Mouse (Mus musculus): Measurements from ENCODE around the gene Tor4a. TPM values are rescaled to one million over a fixed set of nuclear protein-coding genes. Genes with fewer than 3 reads are reported as not detected.
A peak's percentile ranks its signal among the peaks of the same experiment; 100 is the strongest.

Gene Tor4a
- polyA plus RNA-seq, 1 experiment from 2014 or later, result 6.0 TPM

DNA sequence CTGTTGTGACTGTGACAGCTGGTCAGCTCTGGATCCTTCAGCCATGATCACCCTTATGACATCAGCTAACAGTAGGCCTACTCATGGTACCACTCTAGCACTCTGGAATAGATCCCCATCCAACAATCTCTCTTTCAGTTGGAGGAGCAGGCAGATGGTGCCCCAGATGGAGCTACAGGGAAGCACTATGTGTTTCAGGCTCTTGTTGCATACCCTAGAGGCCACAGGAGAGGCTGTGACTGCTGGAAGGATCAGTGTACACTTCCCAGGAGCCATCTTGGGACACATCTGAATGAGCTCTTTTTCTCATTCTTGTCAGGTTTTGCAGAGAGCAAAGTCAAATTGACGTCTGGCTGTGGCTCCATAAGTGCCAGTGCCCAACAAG lies 24.9 kb downstream of the Tor4a start:
- Histone ChIP-seq H3K27me3 (ENCODE audit: insufficient read depth, low read length) (no peaks in the 10 kb centered on the region), H3K4me2 (ENCODE audit: low read depth, low read length) (no peak overlapping the region), H3K27ac (ENCODE audit: low read depth) (no peak overlapping the region), H3K36me3 (replicated peaks; ENCODE audit: insufficient read depth, low read length) (no peaks in the 10 kb centered on the region), H3K9ac (replicated peaks) (no peak overlapping the region), H3K4me3 (ENCODE audit: low read depth, low read length) (no peak overlapping the region), H3K9me3 (ENCODE audit: low read length) (no peaks in the 10 kb centered on the region), H3K4me1 (ENCODE audit: insufficient read depth) (peaks cover 55% of the 10 kb centered on the region)
- DNase-seq, result no peak
- ATAC-seq, result no peak
- WGBS (ENCODE audit: insufficient replicate concordance), result 83% methylated on average over 1 of the region's 1 CpGs
- TF ChIP-seq CTCF (IDR thresholded peaks at IDR 0.05; ENCODE audit: low read depth) (no peak), EP300 (IDR thresholded peaks at IDR 0.05; ENCODE audit: low read depth) (no peak)

DNA sequence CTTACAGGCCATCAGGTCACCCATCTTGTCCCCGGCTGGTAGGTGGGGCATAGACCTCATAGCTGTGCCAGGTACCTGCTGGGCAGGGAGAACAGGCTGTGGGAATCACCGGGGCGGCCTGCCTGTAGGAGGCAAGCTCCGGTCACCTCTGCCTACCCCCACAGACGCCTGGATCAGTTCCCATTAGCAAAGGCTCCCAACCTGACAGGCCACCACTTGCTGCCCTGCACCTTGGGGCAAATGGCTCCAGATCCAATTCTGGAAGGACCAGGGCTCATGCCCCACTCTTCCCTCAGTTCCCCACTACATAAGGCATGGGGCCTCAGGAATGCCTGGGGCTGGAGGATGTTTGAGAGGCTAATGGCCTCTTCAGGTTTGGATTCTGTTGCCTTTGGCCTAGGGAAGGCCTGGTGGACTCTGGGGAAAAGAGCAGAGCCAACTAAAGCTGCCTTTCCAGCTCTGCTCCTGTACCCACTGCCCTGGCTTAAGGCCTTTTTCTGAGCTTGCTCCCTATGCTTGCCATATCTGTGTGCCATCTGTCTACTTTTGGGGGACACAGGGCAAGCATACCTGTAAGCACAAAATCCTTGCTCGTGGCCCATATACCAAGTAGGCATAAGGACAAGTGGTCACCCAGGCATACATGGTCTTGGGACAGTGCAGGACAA lies 25.5 kb downstream of the Tor4a start:
- peaks cover 55% of the 10 kb centered on the region for H3K4me1 ChIP-seq (ENCODE audit: insufficient read depth)

DNA sequence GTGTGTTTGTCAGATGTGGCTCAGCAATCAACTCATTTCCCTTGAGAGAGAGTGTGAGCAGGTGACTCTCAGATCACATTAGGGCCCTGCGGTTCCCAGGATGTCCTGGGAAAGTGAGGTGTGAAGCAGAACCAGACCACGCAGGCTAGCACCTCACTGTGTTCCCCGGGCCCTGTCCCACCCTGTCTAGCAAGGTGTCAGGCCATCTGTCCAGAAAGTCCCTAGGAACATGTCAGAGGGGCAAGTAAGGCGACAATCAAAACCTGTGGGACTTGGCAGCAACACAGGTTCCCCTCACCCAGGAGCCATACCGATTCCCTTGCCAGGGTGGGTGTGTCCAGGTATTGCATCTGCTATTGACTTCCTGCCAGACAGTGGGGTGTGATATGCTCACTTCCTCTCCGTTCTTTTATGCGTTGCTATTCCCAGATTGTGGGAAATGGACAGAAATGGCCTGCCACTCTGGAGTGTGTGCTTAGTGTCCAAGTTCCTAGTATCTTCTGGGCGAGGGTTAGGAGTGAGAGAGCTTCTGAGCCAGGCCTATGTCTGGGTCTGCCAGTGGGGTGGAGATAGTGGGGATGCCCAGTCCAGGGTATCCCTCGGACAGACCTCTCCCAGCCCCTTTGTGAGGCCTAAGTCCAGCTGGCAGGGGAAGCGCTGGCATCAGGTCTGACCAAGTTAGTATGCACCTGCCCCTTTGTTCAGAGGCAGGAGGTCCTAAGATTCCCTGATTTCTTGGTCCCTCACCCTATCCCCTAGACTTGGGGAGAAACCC lies 26.2 kb downstream of the Tor4a start:
- TF ChIP-seq CTCF (IDR thresholded peaks at IDR 0.05; ENCODE audit: low read depth) (no peak), EP300 (IDR thresholded peaks at IDR 0.05; ENCODE audit: low read depth) (no peak)
- Histone ChIP-seq H3K4me1 (ENCODE audit: insufficient read depth) (peaks cover 58% of the 10 kb centered on the region), H3K4me2 (ENCODE audit: low read depth, low read length) (no peak overlapping the region), H3K27ac (ENCODE audit: low read depth) (no peak overlapping the region), H3K4me3 (ENCODE audit: low read depth, low read length) (no peak overlapping the region), H3K27me3 (ENCODE audit: insufficient read depth, low read length) (no peaks in the 10 kb centered on the region), H3K9ac (replicated peaks) (no peak overlapping the region), H3K36me3 (replicated peaks; ENCODE audit: insufficient read depth, low read length) (no peaks in the 10 kb centered on the region), H3K9me3 (ENCODE audit: low read length) (no peaks in the 10 kb centered on the region)
- ATAC-seq, result no peak
- 59% methylated on average over 10 of the region's 10 CpGs for WGBS (ENCODE audit: insufficient replicate concordance)
- peak; percentile 42 for DNase-seq

More for the DNA sequence above, 25.5 kb downstream of the Tor4a start:
- H3K27ac ChIP-seq (ENCODE audit: low read depth), result no peak overlapping the region
- 91% methylated on average over 6 of the region's 6 CpGs for WGBS (ENCODE audit: insufficient replicate concordance)
- no peak overlapping the region for H3K9ac ChIP-seq (replicated peaks)
- DNase-seq (no peak), ATAC-seq (no peak)
- no peak overlapping the region for H3K4me2 ChIP-seq (ENCODE audit: low read depth, low read length)
- H3K27me3 ChIP-seq (ENCODE audit: insufficient read depth, low read length), result no peaks in the 10 kb centered on the region
- H3K4me3 ChIP-seq (ENCODE audit: low read depth, low read length), result no peak overlapping the region
- H3K36me3 ChIP-seq (replicated peaks; ENCODE audit: insufficient read depth, low read length), result no peaks in the 10 kb centered on the region
- TF ChIP-seq EP300 (IDR thresholded peaks at IDR 0.05; ENCODE audit: low read depth) (no peak), CTCF (IDR thresholded peaks at IDR 0.05; ENCODE audit: low read depth) (no peak)
- H3K9me3 ChIP-seq (ENCODE audit: low read length), result no peaks in the 10 kb centered on the region

DNA sequence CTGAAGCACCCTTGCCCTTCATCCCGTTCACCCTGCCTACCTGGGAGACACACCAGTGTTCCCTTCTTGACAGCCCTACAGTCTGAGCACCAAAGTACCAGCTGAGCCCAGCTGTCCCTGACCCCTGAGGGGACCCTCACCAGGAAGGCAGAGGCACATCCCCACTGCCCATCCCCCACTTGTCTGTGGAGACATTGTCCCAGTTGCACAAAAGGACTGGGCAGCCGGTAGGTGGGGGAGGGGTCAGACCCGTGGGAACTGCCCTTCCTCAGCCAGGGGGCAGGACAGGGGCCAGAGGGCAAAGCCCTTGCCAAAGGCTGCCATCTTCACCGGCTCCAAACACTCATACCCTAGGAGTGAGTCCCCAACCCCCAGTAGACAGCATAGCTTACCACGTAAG lies 26.9 kb downstream of the Tor4a start:
- Histone ChIP-seq H3K4me1 (ENCODE audit: insufficient read depth) (peaks cover 56% of the 10 kb centered on the region), H3K27ac (ENCODE audit: low read depth) (no peak overlapping the region), H3K4me3 (ENCODE audit: low read depth, low read length) (no peak overlapping the region), H3K36me3 (replicated peaks; ENCODE audit: insufficient read depth, low read length) (no peaks in the 10 kb centered on the region), H3K9ac (replicated peaks) (no peak overlapping the region), H3K9me3 (ENCODE audit: low read length) (no peaks in the 10 kb centered on the region), H3K4me2 (ENCODE audit: low read depth, low read length) (no peak overlapping the region), H3K27me3 (ENCODE audit: insufficient read depth, low read length) (no peaks in the 10 kb centered on the region)
- TF ChIP-seq EP300 (IDR thresholded peaks at IDR 0.05; ENCODE audit: low read depth) (no peak), CTCF (IDR thresholded peaks at IDR 0.05; ENCODE audit: low read depth) (no peak)
- DNase-seq (peak; percentile 23), ATAC-seq (no peak)
- WGBS (ENCODE audit: insufficient replicate concordance), result 57% methylated on average over 5 of the region's 5 CpGs

DNA sequence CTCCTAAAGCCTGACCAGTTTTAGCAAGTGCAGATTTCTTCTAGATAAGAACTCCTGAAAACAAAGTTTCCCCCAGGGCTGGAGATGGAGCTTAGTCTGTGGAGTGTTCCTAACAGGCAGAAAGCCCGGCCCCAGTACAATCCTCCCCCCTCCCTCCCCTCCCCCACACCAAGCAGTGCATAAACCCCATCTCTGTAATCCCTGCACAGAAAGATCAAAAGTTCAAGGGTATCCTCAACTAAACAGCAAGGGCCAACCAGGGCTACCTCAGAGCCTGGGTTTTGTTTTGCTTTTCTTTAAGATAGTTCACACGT lies 28.1 kb downstream of the Tor4a start:
- DNase-seq (no peak), ATAC-seq (no peak)
- H3K27ac ChIP-seq (ENCODE audit: low read depth), result peak overlapping the region; percentile 53; the same call in 1 of the 2 replicates
- H3K4me1 ChIP-seq (ENCODE audit: insufficient read depth), result peaks cover 59% of the 10 kb centered on the region
- H3K27me3 ChIP-seq (ENCODE audit: insufficient read depth, low read length), result no peaks in the 10 kb centered on the region
- H3K4me3 ChIP-seq (ENCODE audit: low read depth, low read length), result peak overlapping the region; percentile 40; the same call in 1 of the 2 replicates
- 33% methylated on average over 2 of the region's 2 CpGs for WGBS (ENCODE audit: insufficient replicate concordance)
- H3K9me3 ChIP-seq (ENCODE audit: low read length), result no peaks in the 10 kb centered on the region
- no peak for TF ChIP-seq EP300 (IDR thresholded peaks at IDR 0.05; ENCODE audit: low read depth)
- TF ChIP-seq CTCF (IDR thresholded peaks at IDR 0.05; ENCODE audit: low read depth), result no peak
- H3K4me2 ChIP-seq (ENCODE audit: low read depth, low read length), result peak overlapping the region; percentile 76
- no peaks in the 10 kb centered on the region for H3K36me3 ChIP-seq (replicated peaks; ENCODE audit: insufficient read depth, low read length)
- peak overlapping the region; percentile 61 for H3K9ac ChIP-seq (replicated peaks)

DNA sequence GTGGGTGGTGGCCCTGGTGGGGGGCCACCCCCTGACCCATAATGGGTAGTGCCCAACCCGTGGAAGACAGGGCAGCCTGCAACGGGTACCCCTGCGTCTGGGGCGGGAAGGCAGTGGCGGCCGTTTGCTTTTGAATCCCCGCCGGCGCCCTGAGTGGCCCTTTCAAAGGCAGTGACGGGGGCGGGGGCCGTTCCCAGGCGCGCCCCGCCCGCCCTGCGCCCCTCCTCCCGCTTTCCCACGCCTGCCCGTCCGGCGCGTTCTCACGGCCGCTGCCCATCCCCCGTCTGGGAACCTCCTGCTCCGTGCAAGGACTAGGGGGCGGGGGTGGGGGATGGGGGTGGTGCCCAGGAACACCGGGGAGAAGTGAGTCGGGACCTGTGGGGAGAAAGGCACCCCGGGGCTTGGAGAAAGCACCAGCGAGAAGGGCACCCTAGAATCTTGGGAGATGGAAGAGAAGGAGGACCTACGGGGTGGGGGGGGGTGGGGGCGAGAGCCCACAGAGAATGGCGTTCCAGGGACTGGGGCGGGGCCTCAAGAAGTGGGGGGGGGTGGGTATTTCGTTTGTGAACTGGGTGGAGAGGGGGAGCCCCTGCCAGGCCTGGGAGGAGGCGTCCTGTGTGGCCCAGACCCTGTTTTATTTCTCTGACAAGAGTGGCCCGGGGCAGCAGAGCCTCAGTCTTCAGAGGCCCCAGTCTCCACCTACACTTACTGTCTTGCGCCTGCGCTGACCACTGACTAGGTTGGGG lies 28.6 kb downstream of the Tor4a start:
- peaks cover 62% of the 10 kb centered on the region for H3K4me1 ChIP-seq (ENCODE audit: insufficient read depth)
- DNase-seq (peak; percentile 83), ATAC-seq (peak; percentile 64)
- H3K4me3 ChIP-seq (ENCODE audit: low read depth, low read length), result peak overlapping the region; percentile 40
- H3K27ac ChIP-seq (ENCODE audit: low read depth), result peak overlapping the region; percentile 53
- H3K9me3 ChIP-seq (ENCODE audit: low read length), result no peaks in the 10 kb centered on the region
- no peak for TF ChIP-seq EP300 (IDR thresholded peaks at IDR 0.05; ENCODE audit: low read depth)
- TF ChIP-seq CTCF (IDR thresholded peaks at IDR 0.05; ENCODE audit: low read depth), result no peak
- H3K36me3 ChIP-seq (replicated peaks; ENCODE audit: insufficient read depth, low read length), result no peaks in the 10 kb centered on the region
- H3K27me3 ChIP-seq (ENCODE audit: insufficient read depth, low read length), result no peaks in the 10 kb centered on the region
- H3K9ac ChIP-seq (replicated peaks), result peak overlapping the region; percentile 61
- 6% methylated on average over 36 of the region's 41 CpGs for WGBS (ENCODE audit: insufficient replicate concordance)
- peak overlapping the region; percentile 76 for H3K4me2 ChIP-seq (ENCODE audit: low read depth, low read length)
